ENCODE assay signal across 17 mouse cellular contexts in genomic region chr7:6885416-6885815, GRCm38 (mm10).
DNase-seq lines count a peak whose midpoint lies in the region; ATAC-seq lines count a peak whose summit lies in the region.
"Had no signal": no experiment of that assay in that cellular context is flagged by ENCODE, and none has a peak within 500 bp of the region (broad histone marks: within the 10 kb centered on the region; RNA-seq: fewer than 3 reads in every experiment).

No protein-coding gene starts in this region.

- H3K36me3 ChIP-seq in embryonic facial prominence, embryonic 12.5 days = no peaks in the 10 kb centered on the region
- no peaks in the 10 kb centered on the region for H3K36me3 ChIP-seq in embryonic facial prominence, embryonic 10.5 days (replicated peaks)
- H3K36me3 ChIP-seq in kidney, embryonic 15.5 days = no peaks in the 10 kb centered on the region
- H3K36me3 ChIP-seq: midbrain, embryonic 12.5 days had no signal

- no peak overlapping the region for H3K4me3 ChIP-seq in embryonic facial prominence, embryonic 12.5 days
- H3K4me3 ChIP-seq in embryonic facial prominence, embryonic 10.5 days = no peak overlapping the region
- no peak overlapping the region for H3K4me3 ChIP-seq in kidney, embryonic 15.5 days (replicated peaks)
- H3K4me3 ChIP-seq: midbrain, embryonic 12.5 days; myocyte had no signal

- no peak overlapping the region for H3K4me2 ChIP-seq in embryonic facial prominence, embryonic 12.5 days (replicated peaks)
- H3K4me2 ChIP-seq in kidney, embryonic 15.5 days = no peak overlapping the region
- H3K4me2 ChIP-seq: midbrain, embryonic 12.5 days had no signal

- no peaks in the 10 kb centered on the region for H3K9me3 ChIP-seq in embryonic facial prominence, embryonic 12.5 days
- no peaks in the 10 kb centered on the region for H3K9me3 ChIP-seq in embryonic facial prominence, embryonic 10.5 days
- no peaks in the 10 kb centered on the region for H3K9me3 ChIP-seq in kidney, embryonic 15.5 days (replicated peaks)
- H3K9me3 ChIP-seq: midbrain, embryonic 12.5 days had no signal

- no peak for ATAC-seq in embryonic facial prominence, embryonic 12.5 days (ENCODE audit: insufficient number of reproducible peaks, insufficient read depth, low FRiP score, low TSS enrichment)
- 0 out of 2 replicates have a peak, but pooled peaks have one; percentile 10 for ATAC-seq in kidney, embryonic 15.5 days (replicated peaks; ENCODE audit: low FRiP score)

- 0 out of 2 replicates have a peak overlapping the region, but pooled peaks have one; percentile 30 for H3K27ac ChIP-seq in embryonic facial prominence, embryonic 12.5 days
- H3K27ac ChIP-seq in embryonic facial prominence, embryonic 10.5 days (replicated peaks) = no peak overlapping the region; the same call in 1 of the 2 replicates
- peak overlapping the region; percentile 14; the same call in 1 of the 2 replicates for H3K27ac ChIP-seq in kidney, embryonic 15.5 days
- H3K27ac ChIP-seq: midbrain, embryonic 12.5 days; stomach, postnatal 0 days had no signal

- H3K27me3 ChIP-seq in embryonic facial prominence, embryonic 12.5 days = no peaks in the 10 kb centered on the region
- H3K27me3 ChIP-seq in embryonic facial prominence, embryonic 10.5 days (replicated peaks; ENCODE audit: low read depth, poor library complexity, severe bottlenecking) = no peaks in the 10 kb centered on the region
- H3K27me3 ChIP-seq in kidney, embryonic 15.5 days = no peaks in the 10 kb centered on the region
- H3K27me3 ChIP-seq: CH12.LX; midbrain, embryonic 12.5 days had no signal

- 73% methylated on average over 7 of the region's 7 CpGs for WGBS in embryonic facial prominence, embryonic 12.5 days
- 84% methylated on average over 7 of the region's 7 CpGs for WGBS in embryonic facial prominence, embryonic 10.5 days
- 63% methylated on average over 7 of the region's 7 CpGs for WGBS in kidney, embryonic 15.5 days

- no peaks in the 10 kb centered on the region for H3K4me1 ChIP-seq in embryonic facial prominence, embryonic 12.5 days
- peaks cover 5% of the 10 kb centered on the region for H3K4me1 ChIP-seq in embryonic facial prominence, embryonic 10.5 days
- H3K4me1 ChIP-seq in kidney, embryonic 15.5 days = peaks cover 9% of the 10 kb centered on the region; the same call in 1 of the 2 replicates

- H3K9ac ChIP-seq in embryonic facial prominence, embryonic 12.5 days = no peak overlapping the region
- H3K9ac ChIP-seq in kidney, embryonic 15.5 days = no peak overlapping the region
- H3K9ac ChIP-seq: midbrain, embryonic 12.5 days had no signal

- DNase-seq in embryonic facial prominence, embryonic 10.5 days (ENCODE audit: low spot score) = no peak
- no peak for DNase-seq in kidney, adult 8-10 months
- peak; percentile 12 for DNase-seq in testis, postnatal 14 days (ENCODE audit: low spot score)
- no peak for DNase-seq in testis, postnatal 10 days (ENCODE audit: low spot score)
- peak; percentile 18 for DNase-seq in skeletal muscle tissue, adult 2 months (ENCODE audit: low read depth, low spot score)
- DNase-seq in neural tube, embryonic 10.5 days (ENCODE audit: extremely low spot score, low spot score) = no peak
- DNase-seq: cerebellum, postnatal 10 days; embryo, embryonic 11 days; kidney, adult 9 months; right cerebral cortex, adult 18-20 months; thymus, postnatal 36 days had no signal

Comparison
In these comparisons a context has a peak if more than half of its experiments do, and no peak if none do; other contexts are left out.
1. DNase-seq: peak in testis, postnatal 14 days (single experiment) and skeletal muscle tissue, adult 2 months (single experiment); none in embryonic facial prominence, embryonic 10.5 days (single experiment), kidney, adult 8-10 months (0 of 2), testis, postnatal 10 days (single experiment) and neural tube, embryonic 10.5 days (single experiment).